Mouse (Mus musculus) heart, adult 11 months (tissue): Measurements from ENCODE around the gene Entpd1.

Source experiments
- DNase-seq: peaks from one replicate; pipeline ENCODE4 v3.0.0; 2022

Gene Entpd1

GRCm38 (mm10) chr19:40630096-40630495 lies 17.9 kb downstream of the Entpd1 start:
- peak; percentile 96 for DNase-seq

- DNase-seq, result peak; percentile 96
Observed at GRCm38 (mm10) chr19:40630606-40631005, 18.4 kb downstream of the Entpd1 start.

GRCm38 (mm10) chr19:40632193-40632592 lies 20.0 kb downstream of the Entpd1 start:
- DNase-seq, result no peak

GRCm38 (mm10) chr19:40632668-40633067 lies 20.5 kb downstream of the Entpd1 start:
- peak; percentile 7 for DNase-seq

- DNase-seq, result peak; percentile 10
Observed at GRCm38 (mm10) chr19:40633144-40633543, 21.0 kb downstream of the Entpd1 start.

- peak; percentile 98 for DNase-seq
Observed at GRCm38 (mm10) chr19:40637091-40637490, 24.9 kb downstream of the Entpd1 start.

GRCm38 (mm10) chr19:40637601-40638000 lies 25.4 kb downstream of the Entpd1 start:
- DNase-seq, result peak; percentile 97

- DNase-seq, result peak; percentile 83
Observed at GRCm38 (mm10) chr19:40638582-40638981, 26.4 kb downstream of the Entpd1 start.

- peak; percentile 68 for DNase-seq
Observed at GRCm38 (mm10) chr19:40639729-40640304, 27.7 kb downstream of the Entpd1 start.

GRCm38 (mm10) chr19:40640799-40641198 lies 28.6 kb downstream of the Entpd1 start:
- peak; percentile 44 for DNase-seq

GRCm38 (mm10) chr19:40643846-40644245 lies 31.7 kb downstream of the Entpd1 start:
- peak; percentile 66 for DNase-seq

- DNase-seq, result peak; percentile 86
Observed at GRCm38 (mm10) chr19:40646379-40646778, 34.2 kb downstream of the Entpd1 start.

GRCm38 (mm10) chr19:40647319-40648158 lies 35.4 kb downstream of the Entpd1 start:
- DNase-seq, result peak; percentile 97

GRCm38 (mm10) chr19:40650090-40650489 lies 37.9 kb downstream of the Entpd1 start:
- peak; percentile 92 for DNase-seq

- peak; percentile 31 for DNase-seq
Observed at GRCm38 (mm10) chr19:40656207-40656606, 44.0 kb downstream of the Entpd1 start.

GRCm38 (mm10) chr19:40658281-40658680 lies 46.1 kb downstream of the Entpd1 start:
- peak; percentile 62 for DNase-seq

GRCm38 (mm10) chr19:40658935-40659334 lies 46.8 kb downstream of the Entpd1 start:
- peak; percentile 75 for DNase-seq

GRCm38 (mm10) chr19:40659651-40660478 lies 47.7 kb downstream of the Entpd1 start:
- peak; percentile 97 for DNase-seq

GRCm38 (mm10) chr19:40660510-40660909 lies 48.3 kb downstream of the Entpd1 start:
- peak; percentile 91 for DNase-seq

GRCm38 (mm10) chr19:40661108-40661507 lies 48.9 kb downstream of the Entpd1 start:
- DNase-seq, result peak; percentile 95

- peak; percentile 65 for DNase-seq
Observed at GRCm38 (mm10) chr19:40661874-40662273, 49.7 kb downstream of the Entpd1 start.

GRCm38 (mm10) chr19:40662727-40663126 lies 50.6 kb downstream of the Entpd1 start:
- DNase-seq, result peak; percentile 64

- DNase-seq, result peak; percentile 87
Observed at GRCm38 (mm10) chr19:40665778-40666177, 53.6 kb downstream of the Entpd1 start.
